Mouse (Mus musculus) urinary bladder, postnatal 25 days (tissue): ENCODE measurements at regions not wholly inside any gene's neighbourhood (a gene's known extent, or its start where the extent isn't known, plus 50 kb on each side); places are given as distances from the start of the nearest gene placed in this dataset.
"Not testable (repeated sequence)": the region's sequence is repeated elsewhere in the genome, so short reads cannot be mapped to it uniquely, and the experiment has no call there.

ENCODE experiments used
- DNase-seq: peaks from one replicate; pipeline ENCODE4 v3.0.0; 2022; ENCODE audit warnings: low spot score

GRCm38 (mm10) chr1:185939914-185940313 is 177.2 kb downstream of the Lyplal1 start:
- DNase-seq, result no peak

DNA sequence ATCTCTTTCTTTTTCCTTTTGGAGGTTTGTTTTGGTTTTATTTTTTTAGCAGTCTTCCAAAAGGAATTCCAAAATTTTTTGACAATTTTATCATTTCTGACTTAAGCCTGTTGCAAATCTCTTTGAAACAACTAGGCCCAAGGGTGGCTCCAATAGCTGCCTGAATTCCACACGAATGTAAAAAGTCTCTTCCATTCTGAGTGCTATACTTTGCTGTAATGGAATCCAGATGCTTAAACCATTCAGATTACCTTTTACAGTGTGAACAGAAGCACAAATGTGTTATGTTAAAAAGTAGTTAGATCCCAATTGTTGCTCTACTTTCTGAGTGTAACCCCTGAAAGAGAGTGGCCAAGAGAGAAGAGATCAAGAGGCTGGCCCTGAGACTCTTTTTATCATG is 176.6 kb downstream of the Lyplal1 start:
- no peak for DNase-seq

GRCm38 (mm10) chr1:185951163-185951562 is 165.9 kb downstream of the Lyplal1 start:
- no peak for DNase-seq

DNA sequence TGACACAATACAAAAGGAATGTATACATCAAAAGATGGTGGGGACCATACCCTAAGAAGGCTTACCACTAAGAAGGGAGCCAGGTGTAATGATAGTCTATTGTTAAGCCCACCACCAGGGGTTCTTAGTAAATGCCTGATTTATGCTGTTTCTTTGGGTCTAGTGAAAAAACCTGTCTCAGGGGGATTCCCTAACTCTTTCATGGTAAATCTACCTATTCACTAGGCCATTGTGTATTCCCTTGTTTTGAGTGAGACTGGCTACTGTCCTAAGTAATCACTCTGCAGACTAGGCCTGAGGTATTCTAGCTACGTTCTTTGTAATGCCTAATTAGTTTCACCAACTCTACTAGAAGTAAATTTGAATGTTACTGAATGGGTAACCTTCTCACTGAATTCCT is 161.3 kb downstream of the Lyplal1 start:
- DNase-seq, result not testable (repeated sequence)

DNA sequence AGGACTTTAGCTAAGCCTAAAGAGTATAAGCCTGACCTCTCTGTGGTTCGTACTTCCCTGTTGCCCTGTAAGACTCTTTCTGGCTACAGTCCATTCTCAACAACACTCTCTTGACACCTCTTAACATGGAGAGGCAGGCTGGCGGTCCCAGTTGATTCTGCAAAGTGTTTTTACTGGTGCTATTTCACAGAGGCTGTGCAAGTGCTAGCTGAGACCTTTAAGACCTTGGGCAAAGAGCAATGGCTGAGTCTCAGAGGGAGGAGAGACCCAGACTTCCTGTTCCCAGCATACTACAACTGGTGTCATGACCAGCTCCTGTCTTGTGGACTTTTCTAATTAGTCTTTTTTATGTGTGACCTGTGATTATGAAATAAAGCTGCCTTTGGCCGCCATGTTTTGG is 159.6 kb downstream of the Lyplal1 start:
- no peak for DNase-seq

GRCm38 (mm10) chr1:185958276-185958675 is 158.8 kb downstream of the Lyplal1 start:
- no peak for DNase-seq

GRCm38 (mm10) chr1:185962606-185963005 is 154.5 kb downstream of the Lyplal1 start:
- no peak for DNase-seq

GRCm38 (mm10) chr1:185963773-185964172 is 153.3 kb downstream of the Lyplal1 start:
- no peak for DNase-seq

GRCm38 (mm10) chr1:185964426-185964825 is 152.7 kb downstream of the Lyplal1 start:
- no peak for DNase-seq

- DNase-seq, result no peak
Measured at GRCm38 (mm10) chr1:185967227-185967626, 149.9 kb downstream of the Lyplal1 start.

DNA sequence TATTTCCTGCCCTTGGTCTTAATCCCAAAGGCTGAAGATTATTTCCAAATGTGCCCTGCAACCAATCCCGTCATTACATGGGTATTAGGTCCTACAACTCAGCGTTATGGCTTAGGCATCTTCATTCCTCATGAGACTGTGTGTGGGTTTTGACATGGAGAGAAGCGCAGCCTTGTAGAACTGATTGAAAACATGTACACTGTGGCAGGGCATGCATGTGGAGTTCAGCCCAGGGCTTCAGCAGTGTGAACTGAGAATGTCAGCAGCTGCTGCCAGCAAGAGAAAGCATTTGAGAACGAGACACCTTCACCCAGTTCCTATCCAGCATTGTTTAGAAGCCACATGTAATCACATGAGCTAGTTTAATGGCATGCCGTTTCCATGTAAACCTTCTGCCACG is 149.3 kb downstream of the Lyplal1 start:
- no peak for DNase-seq

DNA sequence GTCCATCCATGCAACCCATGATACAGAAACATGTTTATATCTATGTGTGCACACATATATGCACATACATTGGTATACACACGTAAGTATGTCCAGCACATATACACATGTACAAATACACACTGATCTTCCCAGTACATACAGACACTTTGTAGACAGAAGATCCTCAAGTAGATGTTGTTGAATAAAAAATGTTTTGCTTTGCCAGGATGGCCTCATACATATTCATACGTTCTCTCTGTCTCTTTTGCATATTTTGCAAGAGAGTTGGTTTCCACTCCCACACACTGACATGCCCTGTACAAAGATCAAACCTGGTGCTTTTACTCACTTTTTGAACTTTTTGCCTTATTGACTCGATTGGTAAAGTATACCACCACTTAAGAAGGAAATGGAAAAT is 148.5 kb downstream of the Lyplal1 start:
- DNase-seq, result no peak

- no peak for DNase-seq
Measured at GRCm38 (mm10) chr1:185969231-185969630, 147.9 kb downstream of the Lyplal1 start.

GRCm38 (mm10) chr1:185977075-185977474 is 140.0 kb downstream of the Lyplal1 start:
- no peak for DNase-seq

DNA sequence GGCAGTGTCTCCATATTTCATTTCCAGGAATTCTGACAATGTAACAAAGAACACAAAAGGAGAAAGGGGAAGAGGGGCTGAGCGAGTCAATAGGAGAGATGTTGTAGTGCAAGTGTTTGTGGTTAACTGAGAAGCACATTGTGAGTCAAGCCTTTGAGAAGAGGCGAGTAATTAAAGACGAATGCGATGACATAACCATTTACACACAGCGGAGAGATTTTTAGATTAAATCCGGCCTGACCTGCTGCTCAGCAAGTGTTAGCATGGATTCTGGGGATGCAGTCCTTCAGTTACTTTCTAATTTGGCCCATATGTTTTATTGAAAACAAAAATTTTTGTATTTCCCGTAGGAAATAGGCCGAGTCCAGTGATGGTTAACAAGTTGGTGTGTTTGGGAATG is 127.7 kb downstream of the Lyplal1 start:
- no peak for DNase-seq

- not testable (repeated sequence) for DNase-seq
Measured at GRCm38 (mm10) chr1:186000066-186000465, 117.0 kb downstream of the Lyplal1 start.

- DNase-seq, result no peak
Measured at GRCm38 (mm10) chr1:186013413-186013812, 103.7 kb downstream of the Lyplal1 start.

DNA sequence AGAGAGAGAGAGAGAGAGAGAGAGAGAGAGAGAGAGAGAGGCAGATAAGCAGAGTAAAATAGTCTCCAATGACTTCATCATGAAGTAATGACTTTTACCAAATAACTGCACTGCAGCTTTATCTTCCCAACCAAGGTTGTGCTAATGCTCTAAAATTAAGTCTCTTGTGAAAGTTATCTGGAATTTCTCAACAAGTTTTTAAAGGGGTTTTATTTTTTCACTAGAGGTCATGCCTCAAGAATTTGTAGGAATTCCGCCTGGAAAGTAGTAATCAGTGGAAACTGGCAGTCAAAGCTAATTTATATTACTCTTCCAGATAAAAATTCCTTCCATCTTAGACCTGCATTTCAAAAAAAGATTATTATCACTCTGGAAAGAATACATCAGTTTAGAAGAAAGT is 102.9 kb downstream of the Lyplal1 start:
- DNase-seq, result no peak

- DNase-seq, result no peak
Measured at GRCm38 (mm10) chr1:186015831-186016561, 101.1 kb downstream of the Lyplal1 start.

- no peak for DNase-seq
Measured at GRCm38 (mm10) chr1:186017547-186017946, 99.6 kb downstream of the Lyplal1 start.

DNA sequence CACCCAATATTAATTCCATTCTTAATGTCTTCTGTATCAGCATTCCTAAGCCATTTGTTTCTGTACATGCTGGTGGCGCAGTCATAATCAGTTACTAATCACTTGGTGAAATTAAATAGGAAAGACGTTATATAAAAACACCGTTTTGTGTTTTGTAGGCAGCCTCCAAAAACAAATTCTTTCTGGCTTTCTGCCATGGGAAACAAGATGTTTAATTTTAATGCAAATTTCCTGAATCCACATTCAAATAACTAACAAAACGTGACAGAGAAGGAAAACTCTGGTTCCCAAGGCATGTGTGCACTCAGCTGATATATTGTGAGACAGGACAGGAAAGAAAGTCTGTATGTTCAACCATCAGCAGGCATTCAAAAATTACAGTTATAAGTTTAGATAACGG is 97.6 kb downstream of the Lyplal1 start:
- no peak for DNase-seq

DNA sequence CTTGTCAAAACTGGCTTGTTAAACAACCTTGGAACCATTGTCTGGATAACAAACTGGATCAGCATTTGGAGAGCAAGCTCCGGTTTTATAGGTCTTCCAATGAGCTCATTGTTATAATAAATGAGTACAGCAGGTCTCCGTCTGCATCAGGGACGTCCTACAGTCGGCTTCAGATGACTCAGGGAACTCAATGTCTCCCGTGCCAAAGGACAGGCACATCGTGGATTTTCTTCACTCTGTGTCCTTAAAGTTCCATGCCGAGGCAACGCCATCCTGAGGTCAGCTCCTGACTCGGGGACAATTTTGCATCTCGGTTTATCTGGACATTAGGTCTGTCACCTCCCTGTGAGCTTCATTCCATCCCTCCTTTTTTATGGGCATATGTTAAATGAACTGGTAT is 85.2 kb downstream of the Lyplal1 start:
- DNase-seq, result no peak

DNA sequence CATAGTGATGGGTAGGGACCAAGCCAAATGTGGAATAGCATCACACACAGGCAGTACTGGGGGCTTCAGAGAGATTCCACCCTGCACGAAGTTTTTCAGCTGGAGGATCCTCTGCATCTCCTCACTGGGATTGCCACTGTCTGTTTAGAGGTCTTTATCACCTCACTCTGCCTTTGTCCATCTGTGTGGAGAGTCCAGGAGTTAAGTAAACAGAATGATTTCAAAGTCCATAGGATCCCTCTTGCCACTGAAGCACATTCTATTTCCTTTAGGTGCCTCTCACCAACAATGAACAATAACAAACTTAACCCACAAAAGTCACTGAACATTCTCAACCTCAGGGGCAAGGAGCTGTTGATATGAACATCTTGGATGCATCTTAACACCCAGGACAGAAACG is 82.7 kb downstream of the Lyplal1 start:
- no peak for DNase-seq
